Mouse (Mus musculus) E14TG2a.4 (cell line): ENCODE measurements around the gene Btnl4.
A peak's percentile ranks its signal among the peaks of the same experiment; 100 is the strongest.

Experiments
- CTCF ChIP-seq: conservative IDR thresholded peaks from 2 replicates; pipeline ENCODE4 v1.5.1; 2014; ENCODE audit warnings: low read length
- POU5F1 ChIP-seq: IDR thresholded peaks from 2 replicates; pipeline ENCODE4 v1.6.1; 2014; ENCODE audit warnings: low read length, borderline replicate concordance

GRCm38 (mm10) chr17:34439795-34440194, 37.3 kb downstream of the Btnl4 start:
- TF ChIP-seq CTCF (peak; percentile 76), POU5F1 (no peak)
